Mouse (Mus musculus): ENCODE data around the gene Scaf8.
"Not testable (repeated sequence)": the region's sequence is repeated elsewhere in the genome, so short reads cannot be mapped to it uniquely, and the experiment has no call there.

Scaf8 gene

DNA sequence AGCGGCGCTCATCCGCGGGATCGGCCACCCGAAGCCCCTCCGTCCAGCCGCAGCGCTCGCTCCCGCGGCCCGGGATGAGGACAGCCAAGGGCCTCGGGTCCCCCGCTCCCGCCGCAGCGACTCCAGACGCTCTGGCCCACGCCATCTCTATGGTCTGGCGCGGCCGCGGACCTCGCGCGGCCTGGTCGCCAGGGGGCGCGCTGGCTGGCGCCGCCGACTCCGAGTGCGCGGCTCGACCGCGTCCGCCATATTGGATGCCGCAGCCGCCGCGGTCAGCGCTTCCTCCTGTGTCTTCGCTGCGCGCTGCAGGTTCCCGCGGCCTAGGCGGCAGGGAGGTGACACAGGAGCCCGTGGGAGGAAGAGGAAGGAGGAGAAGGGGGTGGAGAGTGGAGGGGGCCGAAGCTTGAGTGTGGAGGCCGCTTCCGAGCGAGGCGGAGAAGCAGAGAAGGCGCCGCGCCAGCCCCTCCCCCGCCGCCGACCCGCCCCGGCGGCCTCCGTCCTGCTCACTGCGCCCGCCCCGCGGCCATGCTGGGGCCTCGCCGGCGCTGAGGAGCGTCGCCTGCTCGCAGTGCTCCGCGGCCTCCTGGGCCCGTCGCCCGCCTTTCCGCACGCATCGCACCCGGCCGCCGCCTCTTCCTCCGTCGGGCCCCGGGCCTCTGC is at the start of gene Scaf8:
Gene Scaf8, plus strand, starts transcription at position 253 of the 660 bp plus-strand sequence.
- DNase-seq = peak; percentile 96

DNA sequence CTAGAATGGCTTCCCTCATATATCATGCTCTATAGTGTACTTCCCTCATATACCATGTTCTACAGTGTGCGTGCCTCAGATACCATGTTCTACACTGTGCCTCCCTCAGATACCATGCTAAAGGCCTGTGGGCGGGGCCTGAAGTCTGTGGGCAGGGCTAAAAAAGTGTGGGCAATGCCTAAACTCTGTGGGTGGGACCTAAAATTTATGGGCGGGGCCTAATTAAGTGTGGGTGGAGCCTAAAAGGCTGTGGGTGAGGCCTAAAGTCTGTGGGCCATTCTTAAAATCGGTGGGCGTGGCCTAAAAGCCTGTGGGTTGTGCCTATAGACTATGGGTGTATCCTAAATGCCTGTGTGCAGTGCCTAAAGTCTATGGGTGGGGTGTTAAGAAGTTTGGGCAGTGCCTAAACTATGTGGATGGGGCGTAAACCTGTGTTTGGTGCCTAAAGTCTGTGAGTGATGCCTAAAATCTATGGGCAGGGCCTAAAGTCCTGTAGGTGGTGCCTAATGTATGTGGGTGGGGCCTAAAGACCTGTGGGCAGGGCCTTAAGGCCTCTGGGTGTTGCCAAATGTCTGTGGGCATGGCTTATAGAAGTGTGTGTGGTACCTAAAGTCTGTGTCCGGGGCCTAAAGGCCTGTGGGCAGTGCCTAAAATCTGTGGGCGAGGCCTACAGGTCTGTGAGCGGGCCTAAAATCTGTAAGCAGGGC is 39.5 kb upstream of the Scaf8 start:
- no peak for DNase-seq

DNA sequence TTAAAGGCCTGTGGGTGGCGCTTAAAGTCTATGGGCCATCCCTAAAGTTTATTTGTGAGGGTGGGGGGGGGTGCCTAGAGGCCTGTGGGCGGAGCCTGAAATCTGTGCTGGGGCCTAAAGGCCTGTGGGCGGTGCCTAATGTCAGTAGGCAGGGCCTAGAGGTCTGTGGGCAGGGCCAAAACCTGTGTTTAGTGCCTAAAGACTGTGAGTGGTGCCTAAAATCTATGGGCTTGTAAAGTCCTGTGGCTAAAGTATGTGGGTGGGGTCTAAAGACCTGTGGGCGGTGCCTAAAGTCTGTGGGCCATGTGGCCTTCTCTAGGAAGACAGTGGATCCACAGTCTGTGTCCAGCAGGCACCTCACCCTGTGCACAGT is 38.9 kb upstream of the Scaf8 start:
- DNase-seq = no peak

DNA sequence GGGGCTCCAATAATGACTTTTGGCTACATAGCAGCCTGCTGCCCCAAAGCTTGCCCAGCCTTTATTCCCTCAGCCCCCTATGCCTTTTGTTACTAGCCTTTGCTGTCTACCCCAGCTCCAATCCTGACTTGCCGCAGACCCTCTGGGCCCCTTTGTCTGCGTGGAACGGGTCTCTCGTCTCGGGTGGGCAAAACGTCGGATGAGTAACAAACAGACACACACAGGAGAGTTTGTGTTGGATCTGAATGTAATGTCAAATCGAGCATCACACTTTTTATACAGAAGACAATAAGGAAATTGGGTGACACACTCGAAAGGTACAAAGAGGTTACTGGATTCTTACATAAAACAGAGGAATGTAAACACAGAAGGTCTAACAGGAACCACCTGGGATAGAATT is 36.8 kb upstream of the Scaf8 start:
- not testable (repeated sequence) for DNase-seq

DNA sequence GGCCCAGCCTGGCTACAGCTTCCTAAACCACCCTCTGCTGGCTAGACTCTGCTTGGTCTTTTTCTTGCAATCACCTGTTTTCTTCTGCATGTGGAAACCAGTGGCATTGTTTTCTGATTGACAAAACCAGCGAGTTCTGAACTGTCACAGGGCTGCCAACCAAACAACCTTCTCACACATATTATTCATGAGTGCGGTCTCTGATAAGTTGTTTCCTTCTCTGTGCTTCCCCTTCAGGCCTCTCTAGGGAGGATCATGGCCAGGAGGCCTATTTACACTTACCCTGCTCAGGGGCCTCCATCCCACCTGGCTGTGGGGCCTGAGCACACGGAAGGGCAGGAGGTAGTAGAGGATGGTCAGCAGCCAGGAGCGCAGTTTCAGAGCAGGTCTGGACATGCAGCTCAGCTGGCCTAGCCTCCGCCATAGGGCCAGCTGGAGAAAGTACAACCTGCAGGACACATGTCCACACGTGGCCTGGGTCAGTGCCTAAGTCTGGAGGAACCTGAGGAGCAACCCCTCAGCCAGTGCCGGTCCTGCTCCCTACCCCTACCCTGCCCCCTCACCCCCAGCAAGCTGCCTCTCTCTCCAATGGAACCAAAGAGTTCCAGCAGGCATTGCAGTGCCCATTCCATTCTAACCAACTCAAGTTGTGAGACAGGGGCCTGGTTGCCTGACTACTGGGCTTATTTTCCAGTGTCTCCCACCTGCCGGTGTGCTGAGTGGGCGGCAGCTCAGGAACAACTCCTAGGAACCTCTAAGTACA is 34.0 kb upstream of the Scaf8 start:
- DNase-seq = not testable (repeated sequence)

DNA sequence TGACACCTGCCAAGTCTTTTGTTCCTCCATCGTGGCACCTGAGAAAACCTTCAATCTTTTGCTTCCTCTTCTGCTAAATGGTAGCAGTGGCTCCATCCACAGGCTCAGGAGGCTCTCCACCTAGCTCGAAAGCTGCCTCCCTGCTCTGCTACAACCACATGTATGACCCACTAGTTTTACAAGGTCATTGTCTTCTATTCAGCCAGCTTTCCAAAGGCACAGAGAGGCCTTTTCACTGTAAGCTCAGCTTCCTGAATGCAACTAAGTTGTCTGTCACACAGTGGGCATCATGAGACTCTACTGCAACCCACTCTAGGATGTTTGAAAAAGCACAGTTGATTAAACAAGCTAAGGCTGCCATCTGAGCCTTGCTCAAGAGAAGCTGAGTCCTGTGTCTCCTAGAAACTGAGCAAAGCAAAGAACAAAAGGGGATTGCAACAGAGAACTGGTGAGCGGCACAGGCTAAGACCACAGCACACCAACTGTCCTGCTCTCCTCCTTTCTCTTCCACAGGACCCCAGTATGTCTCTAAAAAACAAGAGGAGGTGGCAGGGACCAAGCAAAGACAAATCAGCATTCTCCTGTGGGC is 33.2 kb upstream of the Scaf8 start:
- peak; percentile 90 for DNase-seq

DNA sequence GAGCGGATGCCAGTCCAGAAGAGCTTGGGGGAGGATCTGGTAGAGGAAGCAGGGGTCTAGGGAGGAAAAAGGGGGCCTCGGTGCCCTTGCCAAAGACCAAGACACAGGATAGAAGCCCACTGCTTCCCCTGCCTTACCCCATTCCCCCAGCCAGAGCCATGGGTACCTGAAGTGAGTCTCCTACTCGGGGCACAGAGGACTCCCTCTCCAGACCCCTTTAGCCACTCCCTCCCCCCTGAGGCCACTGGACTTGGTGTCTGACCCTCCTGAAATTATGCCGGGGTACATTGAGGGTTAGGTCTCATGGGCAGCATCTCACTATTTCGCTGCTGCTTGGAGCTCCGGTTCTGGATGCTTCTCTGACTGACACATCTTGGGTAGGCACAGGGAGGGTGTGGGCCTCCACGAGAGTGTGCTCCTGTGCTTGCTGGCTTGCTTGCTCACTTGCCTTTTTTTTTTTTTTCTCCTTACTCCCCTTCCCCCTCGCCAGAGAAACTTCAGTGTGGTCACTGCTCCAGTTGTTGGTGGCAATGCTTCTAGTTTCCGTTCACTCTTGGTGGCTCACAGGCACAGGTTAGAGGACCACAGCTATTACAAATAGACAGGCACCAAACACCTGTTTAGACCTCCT is 32.5 kb upstream of the Scaf8 start:
- peak; percentile 53 for DNase-seq

DNA sequence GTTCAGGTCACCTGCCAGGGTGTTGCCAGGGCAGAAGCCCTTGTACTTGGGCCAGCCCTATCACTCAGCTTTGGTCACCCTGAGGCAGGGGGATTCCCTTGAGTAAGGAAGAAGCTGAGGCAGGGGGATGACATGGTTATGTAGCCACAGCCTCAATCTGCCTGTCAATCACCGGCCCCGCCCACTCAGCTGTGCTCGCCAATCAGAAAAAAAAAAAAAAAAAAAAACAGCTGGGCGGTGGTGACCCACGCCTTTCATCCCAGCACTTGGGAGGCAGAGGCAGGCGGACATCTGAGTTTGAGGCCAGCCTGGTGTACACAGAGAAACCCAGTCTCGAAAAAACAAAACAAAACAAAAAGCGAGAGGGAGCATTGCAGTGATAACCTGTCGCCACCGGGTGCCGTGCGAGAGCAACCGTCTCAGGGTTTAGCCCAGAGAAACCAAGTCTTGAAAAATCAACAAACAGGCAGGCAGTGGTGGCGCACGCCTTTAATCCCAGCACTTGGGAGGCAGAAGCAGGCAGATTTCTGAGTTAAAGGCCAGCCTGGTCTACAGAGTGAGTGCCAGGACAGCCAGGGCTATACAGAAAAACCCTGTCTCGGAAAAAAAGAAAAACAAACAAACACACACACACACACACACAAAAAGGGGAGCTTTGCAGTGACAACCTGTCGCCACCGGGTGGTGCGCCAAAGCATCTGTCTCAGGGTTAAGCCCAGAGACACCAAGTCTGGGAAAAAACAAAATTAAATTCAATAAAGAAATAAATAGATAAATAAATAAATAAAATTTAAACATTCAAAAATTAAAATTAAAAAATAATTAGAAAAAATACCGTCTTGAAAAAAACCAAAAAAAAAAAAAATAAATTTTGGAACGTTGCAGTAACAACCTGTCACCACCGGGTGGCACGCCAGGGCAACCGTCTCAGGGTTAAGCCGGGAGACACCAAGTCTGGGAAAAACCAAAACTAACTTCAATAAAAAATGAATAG is 31.7 kb upstream of the Scaf8 start:
- DNase-seq = peak; percentile 72

DNA sequence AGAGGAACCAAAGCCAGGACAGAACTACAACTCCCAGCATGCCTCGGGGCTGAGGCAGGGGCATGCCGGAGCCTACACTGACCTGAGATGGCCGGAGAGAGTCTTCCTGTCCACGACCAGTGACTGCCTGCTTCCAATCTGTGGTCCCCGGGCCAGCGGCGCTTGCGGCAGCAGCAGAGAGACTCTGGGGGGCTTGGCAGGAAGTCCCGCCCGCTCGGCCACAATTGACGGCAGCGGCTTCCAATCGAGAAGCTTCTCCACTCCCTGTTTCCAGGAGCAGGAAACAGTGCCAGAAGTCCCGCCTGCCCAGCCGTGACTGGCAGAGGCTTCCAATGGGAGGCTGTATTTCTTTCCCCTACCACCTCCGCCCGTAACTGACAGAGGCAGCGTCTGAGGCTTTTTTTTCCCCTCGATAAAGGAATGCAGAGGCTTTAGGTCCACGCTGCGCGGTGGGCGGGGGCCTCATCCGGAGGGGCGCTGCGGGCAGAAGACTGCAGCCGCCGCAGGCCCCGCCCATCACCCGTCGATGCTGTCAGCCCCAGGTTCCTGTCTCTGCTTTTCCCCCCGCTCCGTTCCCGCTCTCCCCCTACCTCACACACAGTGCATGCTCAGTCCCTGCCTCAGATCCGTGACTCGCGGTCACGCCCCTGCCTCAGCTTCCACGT is 30.8 kb upstream of the Scaf8 start:
- DNase-seq = peak; percentile 95

DNA sequence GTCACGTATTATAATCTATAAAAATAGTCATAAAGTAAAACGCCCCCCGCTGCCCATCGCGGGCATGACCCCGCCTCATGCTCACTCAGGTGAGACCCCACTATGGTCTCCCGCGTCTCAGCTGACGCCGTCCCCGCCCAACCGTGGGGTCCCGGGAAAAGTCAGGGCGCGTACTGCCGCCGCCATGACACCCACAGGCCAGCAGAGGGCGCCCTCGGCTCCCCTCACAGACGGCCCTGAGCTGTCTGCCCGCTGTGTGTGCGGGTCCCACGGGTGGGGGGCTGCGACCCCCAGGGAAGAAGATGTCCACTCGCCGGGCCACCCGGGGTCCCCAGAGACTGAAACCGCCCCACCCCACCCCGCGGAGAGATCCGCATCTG is 30.2 kb upstream of the Scaf8 start:
- peak; percentile 83 for DNase-seq

DNA sequence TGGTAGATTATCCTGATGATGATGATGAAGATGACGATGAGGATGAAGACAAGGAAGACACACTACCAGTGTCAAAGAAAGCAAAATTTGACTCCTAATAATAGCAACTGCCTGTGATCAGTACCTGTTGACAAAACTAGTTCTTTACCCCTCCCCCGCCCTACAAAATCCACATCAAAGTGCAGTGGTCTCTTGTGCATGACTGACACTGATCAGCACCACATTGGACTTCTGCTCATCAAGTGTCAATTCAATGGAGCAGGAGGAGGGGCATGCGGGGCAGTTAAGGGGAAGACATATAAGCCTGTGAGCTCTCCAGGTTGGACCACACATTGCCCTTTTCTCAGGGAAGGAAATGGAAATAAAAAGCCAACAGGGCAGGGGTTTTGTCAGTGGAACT is 29.6 kb upstream of the Scaf8 start:
- DNase-seq = no peak

DNA sequence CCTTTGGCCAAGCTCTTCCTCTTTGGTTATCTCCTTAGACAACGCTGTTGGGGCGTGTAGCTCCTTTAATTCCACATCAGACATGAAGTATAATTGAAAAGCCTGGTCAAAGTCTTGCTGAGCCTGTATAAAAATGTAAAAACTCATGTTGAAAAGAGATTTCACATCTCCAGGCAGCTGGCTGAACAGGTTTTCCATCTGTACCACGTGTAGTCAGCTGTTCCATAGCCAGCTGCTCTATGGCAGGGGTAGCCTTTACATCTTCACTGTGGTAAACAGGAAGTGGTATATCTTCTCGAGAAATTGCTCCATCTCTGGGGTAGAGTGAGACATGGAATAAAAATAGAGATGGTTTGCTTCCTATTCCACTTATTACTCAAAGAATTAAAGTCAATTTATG is 22.1 kb upstream of the Scaf8 start:
- DNase-seq = no peak

DNA sequence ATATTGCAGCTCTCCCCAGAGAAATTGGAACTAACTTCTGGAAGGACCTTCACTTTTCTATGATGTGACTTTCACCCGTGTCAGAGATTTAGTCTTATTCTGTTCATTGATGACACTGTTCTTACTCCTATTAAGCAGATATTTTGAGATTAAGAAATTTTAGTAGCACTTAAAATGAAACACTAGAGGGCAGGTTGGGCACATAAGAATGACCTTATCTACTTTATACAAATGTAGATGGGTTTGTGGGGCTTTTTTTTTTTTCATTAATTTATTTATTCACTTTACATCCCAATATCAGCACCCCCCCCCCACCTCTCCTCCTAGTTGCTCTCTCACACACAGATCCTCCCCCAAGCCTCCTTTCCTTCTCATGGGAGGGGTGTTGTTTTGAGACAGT is 15.5 kb upstream of the Scaf8 start:
- DNase-seq = not testable (repeated sequence)

DNA sequence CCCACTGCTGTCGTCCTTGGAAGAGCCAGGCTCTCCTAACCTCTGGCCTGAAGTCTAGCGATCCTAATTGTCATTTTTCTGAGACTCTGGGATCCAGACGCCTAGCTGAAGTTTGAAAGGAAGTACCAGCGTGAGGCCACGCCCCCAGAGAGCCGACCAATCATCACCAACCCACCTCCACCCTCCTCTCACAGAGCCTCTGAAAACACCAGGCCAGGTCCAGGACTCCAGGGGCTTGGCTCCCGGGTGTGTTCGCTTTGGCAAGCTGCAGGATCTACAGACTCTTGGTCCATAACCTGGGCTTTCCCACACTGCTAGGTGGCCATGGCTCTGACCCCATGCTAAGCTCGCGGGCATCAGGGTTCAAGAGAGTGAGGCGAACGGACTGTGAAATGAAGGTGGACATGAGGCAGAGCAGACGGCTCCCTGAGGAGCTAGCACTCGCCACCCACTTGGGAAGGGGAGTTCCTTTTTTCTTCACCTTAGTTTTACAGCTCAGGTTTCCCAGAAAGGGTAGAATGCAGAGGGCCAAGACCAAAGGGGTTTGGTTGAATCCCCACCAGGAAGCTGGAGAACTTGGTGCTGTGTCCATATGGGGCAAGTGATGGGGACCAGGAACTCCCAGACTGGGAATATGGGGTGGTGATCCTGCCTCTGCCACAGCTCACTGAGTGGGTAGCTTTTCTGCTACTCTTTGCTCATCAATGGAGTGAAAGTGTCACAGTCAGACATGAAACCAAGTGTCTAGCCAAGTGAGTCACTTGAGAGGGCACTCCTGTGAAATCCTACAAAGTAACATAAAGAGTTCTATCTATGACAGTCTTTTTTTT is 12.2 kb upstream of the Scaf8 start:
- peak; percentile 87 for DNase-seq

DNA sequence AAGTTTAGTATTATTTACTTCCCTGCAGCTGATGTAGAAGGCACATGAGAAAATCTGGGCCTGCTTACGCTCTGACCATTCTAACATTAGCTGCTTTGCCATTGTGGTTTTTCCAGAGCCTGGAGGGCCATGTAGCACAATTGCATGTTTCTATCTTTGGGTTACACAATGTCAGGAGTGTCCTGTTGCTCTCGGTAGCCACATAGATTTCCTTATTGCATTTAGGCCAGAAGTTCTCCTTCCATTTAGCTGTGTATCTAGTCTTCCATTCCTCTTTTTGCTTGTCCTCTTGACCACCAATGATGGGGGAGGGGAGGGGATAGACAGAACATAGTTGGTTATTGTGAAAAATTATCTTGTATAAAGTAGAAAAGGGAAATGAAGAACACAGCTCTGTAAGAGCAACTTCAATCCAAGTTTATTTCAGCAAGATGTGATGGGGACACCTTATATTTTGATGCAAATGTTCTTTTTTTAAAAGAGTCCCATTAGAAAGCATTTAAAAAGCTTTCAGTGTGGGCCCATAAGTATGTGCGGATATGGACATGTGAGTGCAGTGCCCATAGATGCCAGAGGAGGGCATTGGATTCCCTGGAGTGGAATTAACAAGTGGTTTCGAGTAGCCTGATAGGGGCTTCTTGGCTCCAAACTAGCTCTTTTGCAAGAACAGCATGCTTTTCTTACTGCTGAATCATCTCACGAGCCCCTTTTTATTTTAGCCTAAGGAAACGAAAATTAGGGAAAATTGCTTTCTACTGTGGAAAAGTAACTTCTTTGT is 10.4 kb upstream of the Scaf8 start:
- no peak for DNase-seq

DNA sequence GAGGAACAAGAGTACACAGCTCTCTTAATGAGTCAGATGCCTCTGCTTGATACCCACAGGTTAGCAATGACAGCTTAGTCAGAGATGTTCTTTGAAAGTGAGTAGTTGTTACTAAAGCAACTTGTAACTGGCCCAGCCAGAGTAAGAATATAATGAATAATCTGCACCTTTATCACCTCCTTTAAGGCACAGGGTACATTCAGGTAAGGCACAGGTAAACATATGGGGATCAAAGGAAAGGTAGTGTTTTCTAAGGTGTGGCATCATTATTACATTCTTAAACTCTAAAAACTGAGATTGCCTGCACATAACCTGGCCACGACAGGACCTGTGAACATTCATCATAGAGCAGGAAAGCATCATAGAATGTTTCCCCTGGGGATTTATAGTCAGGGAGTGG is 9.8 kb upstream of the Scaf8 start:
- no peak for DNase-seq

DNA sequence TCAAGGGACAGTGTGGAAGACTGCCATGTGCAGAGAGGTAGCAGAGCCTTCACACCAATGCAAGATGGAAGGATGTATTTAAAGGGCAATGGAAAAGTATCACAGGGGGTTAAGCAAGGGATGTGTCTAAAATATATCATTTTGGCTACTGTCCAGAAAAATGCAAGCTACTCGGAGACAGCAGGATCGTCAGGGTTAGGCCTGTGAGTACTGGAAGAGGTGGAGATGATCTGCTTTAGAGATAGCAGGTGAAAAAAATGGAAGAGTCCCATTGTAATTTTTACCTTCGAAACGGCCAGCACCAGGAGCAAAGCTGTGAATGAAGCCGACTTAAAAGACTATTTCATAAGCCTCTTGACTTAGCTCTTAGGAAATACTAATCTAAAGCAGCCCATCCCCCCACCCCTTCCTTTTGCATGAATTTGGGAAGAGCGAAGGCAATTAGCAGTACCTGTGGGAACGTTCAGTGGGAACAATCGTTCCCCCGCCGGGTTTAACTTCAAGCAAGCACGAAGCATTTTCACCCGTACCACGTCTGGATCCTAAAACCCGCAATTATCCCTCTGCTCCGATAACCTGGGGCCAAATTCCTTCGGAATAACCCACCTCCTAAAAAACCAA is 925 bp upstream of the Scaf8 start:
- no peak for DNase-seq

DNA sequence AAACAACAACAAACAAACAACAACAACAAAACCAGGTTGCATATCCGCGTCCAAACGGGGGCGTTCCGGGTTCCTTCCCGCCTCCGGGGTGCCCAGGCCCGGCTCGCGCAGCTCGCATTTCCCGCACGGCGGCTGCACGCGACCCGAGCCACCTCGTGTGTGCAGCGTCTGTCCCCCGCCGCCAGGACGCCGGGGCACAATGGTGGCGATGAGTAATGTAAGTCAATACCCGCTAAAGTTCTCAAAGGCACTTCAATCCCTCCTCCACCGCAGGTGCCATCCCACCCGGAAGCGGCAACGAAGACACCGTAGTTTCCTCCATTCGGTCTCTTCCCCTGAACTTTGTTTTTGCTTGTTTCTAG is 433 bp upstream of the Scaf8 start:
- no peak for DNase-seq

DNA sequence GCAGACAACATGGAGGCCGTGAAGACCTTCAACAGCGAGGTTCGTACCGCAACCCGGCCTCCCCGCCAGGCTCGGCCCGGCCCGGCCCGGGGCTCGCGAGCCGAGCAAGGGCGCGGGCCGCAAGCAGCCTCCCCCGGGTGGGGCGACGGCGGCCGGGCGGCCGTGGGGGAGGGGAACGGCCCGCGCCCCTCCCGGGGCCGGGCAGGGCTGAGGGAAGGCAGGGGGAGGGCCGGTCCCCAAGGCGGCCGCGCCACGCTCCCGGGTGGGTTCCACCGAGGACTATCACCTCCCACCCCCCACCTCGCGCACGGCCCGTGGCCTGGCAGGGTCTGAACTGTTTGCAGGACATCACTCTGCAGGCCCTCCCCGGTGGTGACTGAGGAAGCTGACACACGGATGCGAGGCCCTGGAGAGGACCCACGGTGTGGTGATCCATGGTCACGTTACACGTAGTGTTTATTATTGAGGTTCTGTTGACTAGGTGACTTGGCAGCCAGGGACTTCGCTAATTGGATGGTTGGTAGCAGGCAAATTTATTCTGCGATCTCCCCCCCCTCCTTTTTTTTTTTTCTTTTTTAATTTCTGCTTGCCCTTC is 705 bp downstream of the Scaf8 start:
- no peak for DNase-seq
